Mouse (Mus musculus): Measurements from ENCODE around the gene Cfap44.

Gene Cfap44

DNA sequence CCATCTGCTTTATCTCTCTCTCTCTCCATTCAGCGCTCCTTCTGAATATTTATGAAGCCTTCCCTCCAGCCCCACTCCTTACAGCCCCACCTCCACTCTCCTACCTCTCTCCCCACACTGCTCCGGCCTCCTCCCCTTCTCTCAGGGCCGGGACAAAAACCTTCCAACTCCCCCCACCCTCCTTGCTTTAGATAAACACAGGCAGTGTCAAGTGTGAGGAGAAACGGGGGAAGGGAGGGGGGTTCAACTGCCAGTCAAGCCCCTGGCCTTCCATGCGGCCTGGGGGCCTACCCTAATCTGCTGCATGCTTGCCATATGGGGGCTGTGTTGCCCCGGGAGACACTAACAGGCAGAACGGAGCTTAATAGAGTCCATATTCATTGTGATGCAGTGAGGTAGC, 136.2 kb downstream of the Cfap44 start:
- DNase-seq (ENCODE audit: low spot score in 2 of 2) = no peak

- no peak for DNase-seq (ENCODE audit: low spot score in 2 of 2)
Observed at GRCm38 (mm10) chr16:44531239-44531797, 136.7 kb downstream of the Cfap44 start.

Data from left cerebral cortex, adult 9 months (tissue).